Mouse (Mus musculus) adrenal gland, postnatal 0 days (tissue): ENCODE measurements around the gene Ccp110. TPM values are rescaled to one million over a fixed set of nuclear protein-coding genes. Genes with fewer than 3 reads are reported as not detected.

Experiments used
- polyA plus RNA-seq: library from polyadenylated mRNA; unstranded; fragments of >200 nt; fragmentation: Nextera tagmentation; extraction: Ambion mirVana; gene quantifications from 2 replicates; pipeline ENCODE4 v1.2.1, GENCODE M21; 2015

The Ccp110 gene
- polyA plus RNA-seq, result 4.6 and 6.1 TPM in 2 replicates

GRCm38 (mm10) chr7:118712228-118713173, at the start of gene Ccp110:
TSS of gene Ccp110 (plus strand) at chr7:118712552.

GRCm38 (mm10) chr7:118705101-118705961, 7.0 kb upstream of the Ccp110 start, which contains the start of gene Gde1:
TSS of gene Gde1 (minus strand) at chr7:118705778.

GRCm38 (mm10) chr7:118739975-118740531, 27.7 kb downstream of the Ccp110 start, which contains the start of gene Vps35l:
TSS of gene Vps35l (plus strand) at chr7:118740226.

Other genes starting within 250 kb of the Ccp110 start
- 3.8 and 3.9 TPM in 2 replicates for gene Itpripl2, start 220.6 kb upstream of the Ccp110 start, polyA plus RNA-seq
- 65.8 and 84.7 TPM in 2 replicates for gene Coq7, start 179.2 kb upstream of the Ccp110 start, polyA plus RNA-seq
- 0.65 and 2.5 TPM in 2 replicates for gene Tmc7, start 127.8 kb upstream of the Ccp110 start, polyA plus RNA-seq
- 0.08 and 0.20 TPM in 2 replicates for gene Tmc5, start 115.3 kb upstream of the Ccp110 start, polyA plus RNA-seq
- 115 and 152 TPM in 2 replicates for gene Gde1, start 6.8 kb upstream of the Ccp110 start, polyA plus RNA-seq
- gene Vps35l, start 27.7 kb downstream of the Ccp110 start, polyA plus RNA-seq, result 42.4 and 61.6 TPM in 2 replicates
- gene Iqck, start 143.2 kb downstream of the Ccp110 start, polyA plus RNA-seq, result 13.8 and 38.8 TPM in 2 replicates
- 66.1 and 141 TPM in 2 replicates for gene Knop1, start 143.7 kb downstream of the Ccp110 start, polyA plus RNA-seq